Mouse (Mus musculus) heart, embryonic 16.5 days (tissue): ENCODE data around the gene Sec14l4. TPM values are rescaled to one million over a fixed set of nuclear protein-coding genes. Genes with fewer than 3 reads are reported as not detected.

ENCODE experiments used
- polyA plus RNA-seq: library from polyadenylated mRNA; unstranded; fragments of >200 nt; fragmentation: Nextera tagmentation; extraction: Ambion mirVana; gene quantifications from 2 replicates; pipeline ENCODE4 v1.2.1, GENCODE M21; 2015

Gene Sec14l4
- polyA plus RNA-seq, 1 experiment from 2014 or later = 0.38 TPM

Other genes with a start within 250 kb of the Sec14l4 start
- 1.3 and 1.6 TPM in 2 replicates for gene Osbp2, start 167.6 kb upstream of the Sec14l4 start, polyA plus RNA-seq
- gene 4921536K21Rik, start 136.4 kb upstream of the Sec14l4 start, polyA plus RNA-seq = 0.17 and 0.22 TPM in 2 replicates
- gene Dusp18, start 136.2 kb upstream of the Sec14l4 start, polyA plus RNA-seq = 13.0 and 13.1 TPM in 2 replicates
- 4.2 and 4.3 TPM in 2 replicates for gene Slc35e4, start 116.8 kb upstream of the Sec14l4 start, polyA plus RNA-seq
- gene Tcn2, start 99.3 kb upstream of the Sec14l4 start, polyA plus RNA-seq = 70.5 and 70.6 TPM in 2 replicates
- 50.0 and 57.9 TPM in 2 replicates for gene Pes1, start 67.5 kb upstream of the Sec14l4 start, polyA plus RNA-seq
- gene 4930556J24Rik, start 54.7 kb upstream of the Sec14l4 start, polyA plus RNA-seq = 0.12 TPM in 2 replicates
- gene Gal3st1, start 47.8 kb upstream of the Sec14l4 start, polyA plus RNA-seq = 0.74 and 1.4 TPM in 2 replicates
- 2.1 and 4.8 TPM in 2 replicates for gene Sec14l3, start 33.4 kb downstream of the Sec14l4 start, polyA plus RNA-seq
- gene Mtfp1, start 64.0 kb downstream of the Sec14l4 start, polyA plus RNA-seq = 41.6 and 42.5 TPM in 2 replicates
- gene Sec14l2, start 92.0 kb downstream of the Sec14l4 start, polyA plus RNA-seq = 0.42 and 0.97 TPM in 2 replicates
- gene Rnf215, start 103.7 kb downstream of the Sec14l4 start, polyA plus RNA-seq = 19.2 and 20.6 TPM in 2 replicates
- gene Ccdc157, start 128.8 kb downstream of the Sec14l4 start, polyA plus RNA-seq = 4.5 and 5.0 TPM in 2 replicates
- gene Sf3a1, start 128.9 kb downstream of the Sec14l4 start, polyA plus RNA-seq = 31.1 and 34.1 TPM in 2 replicates
- 19.4 and 20.9 TPM in 2 replicates for gene Tbc1d10a, start 155.3 kb downstream of the Sec14l4 start, polyA plus RNA-seq
- 10.0 and 14.0 TPM in 2 replicates for gene Castor1, start 186.8 kb downstream of the Sec14l4 start, polyA plus RNA-seq
- 0.21 and 0.33 TPM in 2 replicates for gene Osm, start 205.0 kb downstream of the Sec14l4 start, polyA plus RNA-seq
- gene Lif, start 226.1 kb downstream of the Sec14l4 start, polyA plus RNA-seq = 0.15 and 0.20 TPM in 2 replicates